Mouse (Mus musculus): ENCODE data around the gene Brox.
"Not testable (repeated sequence)": the region's sequence is repeated elsewhere in the genome, so short reads cannot be mapped to it uniquely, and the experiment has no call there.

- not testable (repeated sequence) for TF ChIP-seq CTCF, POLR2A (IDR thresholded peaks at IDR 0.05; ENCODE audit: insufficient read depth, low read depth, low read length)
Measured at GRCm38 (mm10) chr1:183309601-183310000, 12.5 kb upstream of the Brox start.

All from olfactory bulb, adult 2 months (tissue).